Mouse (Mus musculus) common myeloid progenitor, adult 5-6 weeks (primary cell): ENCODE data around the gene Hibch. TPM values are rescaled to one million over a fixed set of nuclear protein-coding genes. Genes with fewer than 3 reads are reported as not detected.
"Not testable (repeated sequence)": the region's sequence is repeated elsewhere in the genome, so short reads cannot be mapped to it uniquely, and the experiment has no call there.

Experiments used
- ATAC-seq: replicated peaks from 2 replicates; pipeline ENCODE4 v1.8.0; 2016; ENCODE audit warnings: low read depth, mild to moderate bottlenecking, moderate TSS enrichment, inconsistent platforms; ENCODE audit not compliant: poor library complexity, severe bottlenecking
- total RNA-seq: library from RNA; stranded (forward); fragments of 200-1000, 187-1606 nt; gene quantifications from 2 replicates; pipeline ENCODE4 v1.2.3, GENCODE M21; 2017

Gene Hibch
- total RNA-seq, 1 experiment from 2014 or later: 77.8 TPM

DNA sequence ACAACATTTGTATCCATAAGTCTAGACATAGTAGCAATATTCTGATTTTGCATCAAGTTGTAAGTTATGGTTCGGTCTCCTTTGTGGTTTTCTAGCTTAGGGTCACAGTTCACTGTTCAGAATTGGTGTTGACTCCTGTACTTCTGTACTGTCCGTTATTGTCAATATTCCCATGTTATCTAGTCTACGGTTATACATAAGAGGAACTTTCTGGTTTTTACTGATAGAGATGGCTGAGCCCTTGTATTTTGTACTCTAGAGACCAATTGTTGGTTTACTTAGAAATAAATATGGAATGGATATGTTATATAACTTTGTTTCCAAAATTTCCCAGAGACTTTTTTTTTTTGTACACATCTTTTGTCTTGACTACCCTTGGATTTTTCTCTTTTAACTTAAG is 21.3 kb downstream of the Hibch start:
- ATAC-seq: no peak

DNA sequence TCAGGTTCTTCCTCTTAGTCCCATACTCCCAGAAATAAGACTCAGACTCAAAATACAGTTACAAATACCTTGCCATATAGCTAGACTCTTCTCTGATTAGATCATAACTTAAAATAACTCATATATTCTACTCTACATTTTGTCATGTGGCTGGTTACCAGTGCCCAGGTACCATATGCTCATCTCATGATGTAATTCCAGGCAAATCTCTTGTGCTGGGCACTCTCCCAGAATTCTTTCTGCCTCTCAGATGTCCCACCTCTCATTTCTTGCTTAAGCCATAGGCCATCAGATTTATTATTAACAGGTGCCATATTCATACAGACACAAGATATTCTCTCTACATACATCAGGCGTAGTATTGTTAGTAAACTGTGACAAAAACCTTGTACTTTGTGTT is 23.1 kb downstream of the Hibch start:
- ATAC-seq: no peak

DNA sequence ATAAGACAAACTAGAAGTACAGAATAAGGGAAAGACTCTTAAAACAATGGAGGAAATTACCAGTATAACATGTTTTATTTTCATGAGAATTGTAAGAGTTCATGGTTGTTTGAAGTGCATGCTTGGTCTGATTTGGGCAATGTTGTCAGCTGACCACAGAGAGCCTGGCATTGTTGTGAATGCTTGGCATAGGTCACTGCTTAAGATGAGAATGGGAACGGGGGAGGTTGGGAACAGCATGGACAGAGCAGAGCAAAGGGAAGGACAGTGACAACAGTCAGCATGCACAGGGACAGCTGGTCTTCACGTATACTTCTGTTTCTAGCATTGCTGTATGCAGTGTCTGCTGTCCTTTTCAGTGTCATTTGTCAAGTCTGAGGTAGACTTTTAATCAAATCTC is 39.5 kb downstream of the Hibch start:
- no peak for ATAC-seq

DNA sequence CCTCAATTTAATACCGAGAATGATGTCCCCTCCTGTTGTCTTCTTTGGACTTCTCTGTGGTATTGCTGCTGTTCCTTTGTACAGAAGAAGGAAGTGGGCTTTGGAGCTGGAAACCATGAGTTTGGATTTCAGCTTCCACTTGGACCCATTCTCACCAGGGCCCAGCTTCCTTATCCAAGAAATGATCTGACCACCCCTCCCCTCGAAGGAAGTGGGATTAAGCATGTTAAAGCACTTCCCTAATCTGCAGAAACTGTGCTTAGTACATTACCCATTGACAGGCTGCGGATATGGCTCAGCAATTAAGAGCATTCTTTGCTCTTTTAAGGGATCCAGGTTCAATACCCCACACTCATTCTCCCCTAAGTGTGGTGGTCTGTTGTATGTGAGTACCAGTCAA is 65.1 kb downstream of the Hibch start:
- peak; percentile 74 for ATAC-seq

DNA sequence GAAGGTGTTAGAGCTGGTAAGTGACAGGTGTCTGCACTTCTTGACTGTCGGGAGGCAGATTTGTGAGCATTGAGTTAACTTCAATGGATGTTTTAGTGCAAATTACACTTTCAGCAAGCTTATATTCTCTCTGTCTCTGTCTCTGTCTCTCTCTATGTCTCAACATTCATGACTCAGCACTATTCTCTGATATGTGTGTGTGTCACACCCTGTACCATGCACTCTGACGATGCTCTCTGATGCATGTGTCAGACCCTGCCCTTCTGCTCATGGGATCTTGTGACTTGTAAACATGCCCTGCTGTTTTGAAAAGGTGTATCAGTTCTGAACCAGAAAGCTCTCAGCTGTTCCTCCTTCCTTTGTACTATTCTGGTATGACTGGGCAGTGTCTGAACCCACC is 71.9 kb downstream of the Hibch start:
- no peak for ATAC-seq

DNA sequence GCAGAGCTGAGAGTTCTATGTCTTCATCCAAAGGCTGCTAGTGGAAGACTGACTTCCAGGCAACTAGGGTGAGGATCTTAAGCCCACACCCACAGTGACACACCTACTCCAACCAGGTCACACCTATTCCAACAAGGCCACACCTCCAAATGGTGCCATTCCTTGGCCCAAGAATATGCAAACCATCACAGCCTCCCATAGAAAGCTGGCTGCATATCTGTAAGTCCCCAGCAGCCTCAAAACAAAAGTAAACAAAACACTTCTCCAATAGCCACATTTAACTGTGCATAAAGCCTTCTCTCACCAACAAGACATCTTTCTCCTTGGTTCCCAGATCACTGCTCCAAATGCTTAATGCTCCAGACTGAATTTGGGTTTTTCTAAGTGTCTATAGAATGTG is 74.2 kb downstream of the Hibch start:
- not testable (repeated sequence) for ATAC-seq

DNA sequence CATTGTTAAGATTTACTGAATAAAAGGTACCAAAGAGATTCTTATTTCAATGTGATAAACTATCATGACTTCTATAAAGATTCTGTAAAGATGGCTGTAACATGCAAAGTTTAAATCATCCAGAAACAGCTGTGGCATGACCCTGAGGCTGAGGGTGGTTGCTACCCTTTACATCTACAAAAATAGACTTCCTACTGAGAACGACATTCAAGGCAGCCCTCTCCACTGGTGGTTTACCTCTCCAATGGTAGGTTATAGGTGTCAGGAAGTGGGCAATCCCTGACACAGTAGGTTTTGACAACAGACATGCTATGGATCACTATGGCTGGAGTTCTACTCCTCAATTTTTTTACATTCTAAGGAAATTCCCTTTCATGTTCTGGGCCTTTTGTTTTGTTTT is 79.8 kb downstream of the Hibch start:
- not testable (repeated sequence) for ATAC-seq

- ATAC-seq: no peak
Measured at GRCm38 (mm10) chr1:52934494-52934893, 89.8 kb downstream of the Hibch start.

DNA sequence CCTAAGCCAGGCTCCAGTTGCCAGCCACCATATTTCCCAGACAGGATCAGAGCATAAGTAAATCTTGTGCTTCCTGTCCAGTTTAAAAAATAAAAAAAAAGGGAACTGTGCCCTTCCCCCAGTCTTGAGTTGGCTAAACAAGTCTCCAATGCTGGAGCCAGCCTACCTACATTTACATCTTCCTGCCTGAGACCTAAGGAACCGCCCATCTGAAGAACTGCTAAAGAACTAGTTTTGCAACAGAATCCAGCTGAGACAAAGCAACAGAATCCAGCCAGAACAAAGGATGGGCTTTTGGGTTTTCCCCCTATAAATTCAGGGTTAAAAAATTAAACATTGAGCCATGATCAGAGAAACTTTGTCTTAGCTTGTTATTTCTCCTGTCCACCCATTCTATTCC is 94.3 kb downstream of the Hibch start:
- ATAC-seq: no peak

DNA sequence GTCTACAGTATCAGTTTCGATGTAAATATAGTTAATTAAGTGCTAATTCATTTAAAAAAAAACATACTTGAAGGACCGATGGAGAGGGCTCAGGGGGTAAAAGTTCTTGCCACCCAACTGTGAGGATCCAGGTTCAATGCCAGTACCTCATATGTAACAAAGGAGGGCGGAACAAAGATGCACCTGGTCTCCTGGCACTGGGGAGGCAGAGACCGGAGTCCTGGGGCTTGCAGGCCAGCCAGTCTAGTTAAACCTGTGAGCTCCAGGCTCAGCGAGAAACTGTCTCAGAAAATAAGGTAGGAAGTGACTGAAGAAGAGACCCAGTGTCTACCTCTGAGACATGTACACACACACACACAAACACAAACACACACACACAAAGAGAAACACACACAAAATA is 103.2 kb downstream of the Hibch start:
- no peak for ATAC-seq

- ATAC-seq: peak; percentile 62
Measured at GRCm38 (mm10) chr1:52951146-52951868, 106.6 kb downstream of the Hibch start.

GRCm38 (mm10) chr1:52952143-52952542 is 107.4 kb downstream of the Hibch start:
- ATAC-seq: peak; percentile 6; the same call in 1 of the 2 replicates

- ATAC-seq: peak; percentile 34
Measured at GRCm38 (mm10) chr1:52952551-52953397, 108.0 kb downstream of the Hibch start.

DNA sequence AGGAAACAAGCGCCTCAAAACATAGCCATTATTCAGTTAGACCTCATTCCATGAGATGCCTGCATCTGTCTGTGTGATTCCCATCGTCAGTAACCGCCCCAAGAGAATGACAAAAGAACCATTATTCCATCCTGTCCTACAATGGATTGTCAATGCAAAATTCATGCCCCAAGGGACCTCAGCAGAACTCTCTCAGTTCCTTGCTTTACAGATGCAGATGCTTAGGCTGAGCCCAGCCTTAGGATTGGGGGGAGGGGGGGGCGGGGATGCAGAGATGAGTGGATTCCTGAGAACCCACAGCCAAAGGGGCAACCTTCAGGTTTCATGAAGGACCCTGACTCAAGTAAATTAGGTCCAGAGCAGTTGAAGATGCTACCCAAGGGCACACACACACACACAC is 108.8 kb downstream of the Hibch start:
- no peak for ATAC-seq

DNA sequence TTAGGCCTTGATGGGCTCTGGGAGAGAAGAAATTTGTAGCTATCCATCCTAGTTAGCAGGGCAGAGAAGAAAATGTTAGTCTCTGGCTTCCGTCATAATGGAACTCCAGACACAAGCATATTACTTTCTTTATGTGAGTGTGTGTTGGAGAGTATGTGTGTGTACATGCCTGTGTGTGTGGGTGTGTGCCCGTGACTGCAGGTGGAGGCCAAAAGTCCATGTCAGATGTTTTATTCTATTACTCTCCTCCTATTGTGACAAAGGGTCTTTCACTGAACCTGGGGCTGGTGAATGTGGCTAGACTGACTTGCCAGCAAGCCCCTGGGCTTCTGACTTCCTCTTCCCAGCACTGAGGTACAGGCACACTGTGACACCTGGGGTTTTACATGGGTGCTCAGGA is 109.7 kb downstream of the Hibch start:
- ATAC-seq: no peak

DNA sequence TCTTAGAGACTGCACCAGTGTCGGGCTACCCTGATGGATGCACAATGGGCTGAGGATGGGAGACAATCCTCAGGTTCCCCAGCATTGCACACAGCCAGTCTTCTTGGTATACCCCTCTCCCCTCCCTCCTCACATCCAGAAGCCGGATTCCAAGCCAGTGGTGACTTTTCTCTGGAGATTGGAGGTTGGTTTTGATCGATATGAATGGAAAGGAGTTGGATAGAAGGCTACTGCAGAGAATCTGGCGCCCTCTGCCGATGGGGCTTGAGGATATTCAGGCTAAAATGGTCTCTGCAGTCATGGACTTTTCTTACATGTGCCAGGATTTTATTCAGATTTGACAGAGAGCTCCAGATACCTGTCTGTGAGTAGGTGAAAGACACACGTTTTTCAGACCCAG is 110.4 kb downstream of the Hibch start:
- ATAC-seq: 0 out of 2 replicates have a peak, but pooled peaks have one; percentile 30

DNA sequence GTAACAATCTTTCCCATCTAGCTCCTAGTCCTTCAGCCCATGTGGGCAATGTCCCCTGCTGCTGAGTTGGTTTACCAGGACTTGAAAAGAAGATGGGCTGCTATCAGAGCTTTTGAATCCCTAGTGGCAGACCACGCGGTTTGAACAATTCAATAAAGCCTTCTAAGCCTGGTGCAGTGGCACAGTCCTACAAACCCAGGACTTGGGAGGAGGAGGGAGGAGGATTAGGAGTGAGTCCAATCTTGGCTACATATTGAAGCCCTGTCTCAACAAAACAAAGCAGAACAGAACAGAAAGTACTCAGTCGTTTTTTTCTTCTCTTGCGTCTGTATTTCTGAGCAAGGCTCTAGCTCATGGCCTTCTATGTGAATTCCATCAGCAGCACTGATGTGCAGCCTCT is 112.0 kb downstream of the Hibch start:
- no peak for ATAC-seq

DNA sequence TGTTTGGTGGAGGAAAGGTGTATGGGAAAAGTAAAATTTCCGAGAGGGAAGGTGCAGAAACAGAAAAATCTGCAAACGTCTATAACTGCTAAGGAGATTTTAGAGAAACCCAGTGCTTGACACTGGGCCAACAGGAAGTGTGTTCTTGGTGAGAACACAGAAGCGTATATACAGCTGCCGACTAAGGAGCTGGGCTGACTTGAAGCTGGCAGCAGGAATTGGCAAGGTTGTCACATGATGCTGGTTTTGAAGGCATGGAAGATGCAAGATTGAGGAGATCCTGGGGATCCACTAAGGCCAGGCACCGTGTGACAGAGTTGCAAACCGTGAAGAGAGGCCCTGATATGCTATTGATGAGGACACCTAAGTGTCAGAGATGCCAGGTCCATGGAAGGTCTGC is 115.5 kb downstream of the Hibch start:
- ATAC-seq: peak; percentile 59

GRCm38 (mm10) chr1:52963097-52963496 is 118.4 kb downstream of the Hibch start:
- ATAC-seq: peak; percentile 84

GRCm38 (mm10) chr1:52964581-52964980 is 119.9 kb downstream of the Hibch start:
- peak; percentile 53; the same call in 1 of the 2 replicates for ATAC-seq
